Mouse (Mus musculus) thymus, postnatal 0 days (tissue): ENCODE results near the gene Socs5. TPM values are rescaled to one million over a fixed set of nuclear protein-coding genes. Genes with fewer than 3 reads are reported as not detected.

Experiments used
- DNase-seq: peaks from one replicate; pipeline ENCODE4 v3.0.0-alpha.2; 2015; ENCODE audit warnings: low spot score
- microRNA-seq: library from miRNA; unstranded; fragments of <30 nt; microRNA quantifications from one replicate; pipeline ENCODE4, GENCODE M21; 2016; ENCODE audit warnings: borderline number of aligned reads
- polyA plus RNA-seq: library from polyadenylated mRNA; unstranded; fragments of >200 nt; fragmentation: Nextera tagmentation; extraction: Ambion mirVana; gene quantifications from 2 replicates; pipeline ENCODE4 v1.2.1, GENCODE M21; 2015

Socs5 gene
- polyA plus RNA-seq, 1 experiment from 2014 or later: 3.6 TPM

- DNase-seq: no peak
These were observed 56.9 kb downstream of the Socs5 start for GRCm38 (mm10) chr17:87164312-87164922.

GRCm38 (mm10) chr17:87167407-87167806, 59.9 kb downstream of the Socs5 start:
- no peak for DNase-seq

- no peak for DNase-seq
These were observed 61.6 kb downstream of the Socs5 start for GRCm38 (mm10) chr17:87169076-87169475.

- DNase-seq: no peak
These were observed 62.9 kb downstream of the Socs5 start for GRCm38 (mm10) chr17:87170364-87170763.

- no peak for DNase-seq
These were observed 64.6 kb downstream of the Socs5 start for GRCm38 (mm10) chr17:87172031-87172430.

GRCm38 (mm10) chr17:87173966-87174365, 66.5 kb downstream of the Socs5 start:
- no peak for DNase-seq

- no peak for DNase-seq
These were observed 67.3 kb downstream of the Socs5 start for GRCm38 (mm10) chr17:87174651-87175331.

- no peak for DNase-seq
These were observed 68.9 kb downstream of the Socs5 start for GRCm38 (mm10) chr17:87176066-87177012.

GRCm38 (mm10) chr17:87178596-87179590, 71.4 kb downstream of the Socs5 start:
- peak; percentile 58 for DNase-seq

GRCm38 (mm10) chr17:87179939-87180550, 72.6 kb downstream of the Socs5 start:
- no peak for DNase-seq

GRCm38 (mm10) chr17:87181683-87182346, 74.3 kb downstream of the Socs5 start:
- DNase-seq: no peak

- DNase-seq: no peak
These were observed 78.1 kb downstream of the Socs5 start for GRCm38 (mm10) chr17:87185461-87186066.

- no peak for DNase-seq
These were observed 79.5 kb downstream of the Socs5 start for GRCm38 (mm10) chr17:87187005-87187404.

Small RNA genes within 50 kb of the gene (microRNA-seq; reads per million reads assigned to microRNA genes)
- not detected for gene Gm22346

Other genes starting within 250 kb of the Socs5 start
- not detected in 2 replicates for gene Tmem247, start 190.3 kb upstream of the Socs5 start, polyA plus RNA-seq
- gene Atp6v1e2, start 159.8 kb upstream of the Socs5 start, polyA plus RNA-seq: not detected in 2 replicates
- 3.1 and 3.8 TPM in 2 replicates for gene Rhoq, start 144.6 kb upstream of the Socs5 start, polyA plus RNA-seq
- 25.8 and 26.9 TPM in 2 replicates for gene Pigf, start 82.3 kb upstream of the Socs5 start, polyA plus RNA-seq
- gene Cript, start 82.1 kb upstream of the Socs5 start, polyA plus RNA-seq: 200 TPM in 2 replicates
- 57.7 and 58.4 TPM in 2 replicates for gene Mcfd2, start 158.3 kb downstream of the Socs5 start, polyA plus RNA-seq
- gene Ttc7, start 175.2 kb downstream of the Socs5 start, polyA plus RNA-seq: 31.2 and 33.5 TPM in 2 replicates